Mouse (Mus musculus) embryo, embryonic 10 days (tissue): ENCODE measurements around the gene Rad51b.

Experiments
- DNase-seq: peaks from one replicate; pipeline ENCODE4 v3.0.0-alpha.2; 2015; ENCODE audit warnings: low spot score

Rad51b gene

DNA sequence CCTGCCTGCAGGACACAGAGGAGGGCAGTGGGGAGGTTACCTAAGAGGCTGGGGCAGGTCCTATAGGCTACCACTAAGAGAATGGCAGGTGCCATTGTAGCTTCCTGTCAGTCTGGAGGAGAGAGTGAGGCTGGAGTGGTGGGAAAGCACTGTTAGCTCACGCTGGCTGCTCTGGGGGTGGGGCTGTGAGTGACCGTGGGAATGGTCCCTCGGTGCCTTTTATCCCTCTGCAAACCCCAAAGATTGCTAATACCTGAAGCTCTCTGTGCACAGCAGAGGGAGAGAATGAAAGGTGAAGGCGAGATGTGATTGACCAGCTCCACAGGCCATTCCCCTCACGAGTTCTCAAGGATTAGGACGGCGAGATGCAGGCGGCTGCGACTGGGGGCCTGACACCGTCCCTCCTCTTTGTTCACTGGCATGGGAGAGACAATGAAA lies 510.3 kb downstream of the Rad51b start:
- peak; percentile 62 for DNase-seq

DNA sequence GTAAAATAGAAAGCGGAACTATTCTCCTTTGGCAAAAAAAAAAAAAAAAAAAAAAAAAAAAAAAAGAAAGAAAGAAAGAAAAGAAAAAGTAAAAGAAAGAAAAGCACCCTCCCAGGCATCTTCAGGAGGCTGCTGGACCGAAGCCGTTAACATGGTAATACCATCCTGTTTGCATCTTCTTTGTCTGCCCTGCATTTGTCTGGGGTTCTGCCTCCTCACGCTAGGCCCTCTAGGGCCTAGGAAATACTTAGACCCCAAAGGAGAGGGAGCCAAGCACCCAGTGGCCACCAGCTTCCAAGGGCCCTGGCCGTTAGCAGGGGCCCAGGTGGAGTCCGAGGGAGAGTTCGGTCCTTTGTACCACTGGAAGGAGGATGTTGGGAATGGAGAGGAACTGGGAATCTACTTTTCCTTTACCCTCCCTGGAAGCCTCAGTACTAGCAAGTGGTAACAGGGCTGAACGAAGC lies 510.9 kb downstream of the Rad51b start:
- no peak for DNase-seq

DNA sequence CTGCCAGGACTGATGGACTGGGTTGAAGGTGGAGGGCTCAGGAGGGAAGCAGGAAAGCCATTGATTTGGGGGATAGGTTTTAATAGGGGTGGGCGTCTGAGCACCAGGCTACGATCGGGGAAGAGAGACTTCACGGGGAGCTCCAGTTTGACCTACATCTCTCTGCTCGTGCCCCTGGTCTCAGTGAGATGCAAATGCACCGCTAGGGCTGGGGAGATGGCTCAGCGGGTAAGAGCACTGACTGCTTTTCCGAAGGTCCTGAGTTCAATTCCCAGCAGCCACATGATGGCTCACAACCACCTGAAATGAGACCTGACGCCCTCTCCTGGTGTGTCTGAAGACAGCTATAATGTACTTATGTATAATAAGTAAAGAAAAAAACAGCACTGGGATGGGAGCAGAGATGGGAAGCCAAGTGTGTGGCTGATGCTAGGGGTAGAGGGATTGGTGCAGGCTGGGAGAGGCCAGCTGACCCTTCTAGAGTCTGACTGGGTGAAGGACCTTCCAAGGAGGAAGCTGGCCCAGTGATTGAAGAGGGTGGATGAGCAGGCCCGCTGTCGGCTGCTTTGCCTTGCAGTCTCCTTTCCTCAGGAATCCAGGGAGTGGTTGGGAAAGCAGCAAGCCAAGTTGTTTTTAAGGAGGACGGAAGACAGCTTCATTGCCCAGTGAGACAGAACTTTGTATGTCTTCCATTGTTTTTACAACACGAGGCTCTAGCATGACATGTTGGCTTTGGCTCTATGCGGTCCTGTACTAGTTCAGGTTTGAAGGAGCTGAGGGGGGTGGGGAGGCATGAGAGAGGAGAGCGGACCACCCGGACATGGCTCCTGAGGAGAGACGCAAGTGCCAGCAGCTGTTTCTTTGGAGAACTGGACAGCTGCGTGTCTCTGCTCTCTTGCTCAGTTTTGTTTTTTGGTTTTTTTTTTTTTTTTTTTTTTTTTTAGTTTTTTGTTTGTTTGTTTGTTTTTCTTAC lies 511.6 kb downstream of the Rad51b start:
- DNase-seq: no peak

DNA sequence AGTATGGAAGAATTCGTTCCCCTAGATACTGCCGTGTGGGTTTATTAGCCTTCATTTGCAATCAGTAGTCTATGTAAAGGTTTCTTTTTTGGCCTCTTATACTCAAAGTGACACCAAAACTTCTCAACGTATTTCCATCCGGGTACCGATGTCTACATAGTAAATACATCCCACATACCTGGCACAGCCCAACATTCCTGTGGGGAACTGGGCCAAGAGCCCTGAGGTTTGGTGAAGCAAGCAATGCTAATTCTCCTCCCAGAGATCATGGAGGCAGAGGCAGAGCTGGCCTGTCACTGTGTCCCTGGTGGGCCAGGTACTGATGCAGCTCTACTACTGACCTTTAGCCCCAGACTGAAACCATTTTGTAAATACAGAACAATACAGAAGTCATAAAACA lies 512.4 kb downstream of the Rad51b start:
- DNase-seq: no peak

DNA sequence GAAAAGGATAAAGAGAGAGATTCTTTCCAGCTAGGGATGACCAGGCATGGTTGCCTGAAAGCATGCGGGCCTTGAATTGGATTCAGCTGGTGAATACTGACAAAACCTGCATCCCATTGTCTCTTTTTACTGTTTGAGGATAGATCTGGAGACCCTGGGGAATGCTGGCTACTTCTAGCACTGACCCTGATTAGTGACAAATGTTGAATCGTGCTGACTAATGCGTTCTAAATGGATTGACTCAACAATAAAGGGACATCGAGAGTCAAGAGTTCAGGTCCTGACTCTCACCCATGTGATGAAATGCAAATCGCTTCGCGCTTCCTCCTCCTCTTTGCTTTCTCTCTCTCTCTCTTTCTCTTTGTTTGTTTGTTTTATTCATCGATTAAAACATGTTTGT lies 515.3 kb downstream of the Rad51b start:
- DNase-seq: peak; percentile 78

- DNase-seq: peak; percentile 79
Observed at GRCm38 (mm10) chr12:79812838-79813563, 515.9 kb downstream of the Rad51b start.

GRCm38 (mm10) chr12:79813566-79814305 lies 516.7 kb downstream of the Rad51b start:
- peak; percentile 70 for DNase-seq

- DNase-seq: peak; percentile 61
Observed at GRCm38 (mm10) chr12:79814312-79815091, 517.4 kb downstream of the Rad51b start.

- DNase-seq: no peak
Observed at GRCm38 (mm10) chr12:79816241-79816640, 519.2 kb downstream of the Rad51b start.

GRCm38 (mm10) chr12:79820228-79820958 lies 523.3 kb downstream of the Rad51b start:
- no peak for DNase-seq

DNA sequence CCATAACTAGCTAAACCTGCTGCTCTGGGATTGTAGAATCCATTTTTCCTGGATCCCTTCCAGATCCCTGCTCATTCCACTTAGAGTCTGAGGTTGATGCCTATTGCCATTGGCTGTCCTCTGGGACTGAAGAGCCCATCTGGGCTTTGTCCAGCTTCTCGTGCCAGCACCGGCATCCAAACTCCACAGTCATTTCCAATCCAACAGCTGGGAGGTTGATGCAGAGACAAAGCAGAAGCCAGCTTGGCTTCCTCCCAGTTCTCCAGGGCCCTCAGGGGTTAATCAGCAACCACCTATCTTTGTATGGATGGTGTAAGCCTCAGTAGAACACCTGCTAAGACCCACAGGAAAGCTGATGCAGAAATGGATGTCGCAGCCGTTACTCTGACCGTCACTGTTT lies 524.8 kb downstream of the Rad51b start:
- DNase-seq: no peak

- DNase-seq: no peak
Observed at GRCm38 (mm10) chr12:79822401-79822800, 525.3 kb downstream of the Rad51b start.

GRCm38 (mm10) chr12:79825922-79826321 lies 528.8 kb downstream of the Rad51b start:
- DNase-seq: peak; percentile 67

DNA sequence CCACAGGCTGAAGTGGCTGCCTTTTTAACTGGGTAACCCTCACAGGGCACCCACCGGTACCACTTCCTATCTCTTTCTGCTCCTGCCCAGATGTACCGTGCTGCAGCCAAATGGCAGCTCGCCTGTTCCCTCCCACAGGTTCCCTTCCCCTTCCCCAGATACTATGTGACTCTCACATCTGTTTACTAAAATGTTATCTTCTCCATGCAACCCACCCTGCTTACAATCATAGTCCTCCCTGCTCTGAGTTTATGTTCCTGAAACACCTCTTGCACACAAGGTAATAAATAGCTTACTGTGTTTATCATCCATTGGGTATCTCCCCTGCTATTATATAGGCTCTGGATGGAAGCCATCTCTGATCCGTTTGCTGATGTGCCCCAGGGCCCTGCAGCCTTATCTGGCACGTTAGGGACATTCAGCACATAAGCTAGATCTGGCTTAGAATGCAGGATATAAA lies 530.2 kb downstream of the Rad51b start:
- DNase-seq: no peak

- no peak for DNase-seq
Observed at GRCm38 (mm10) chr12:79827735-79828134, 530.7 kb downstream of the Rad51b start.

DNA sequence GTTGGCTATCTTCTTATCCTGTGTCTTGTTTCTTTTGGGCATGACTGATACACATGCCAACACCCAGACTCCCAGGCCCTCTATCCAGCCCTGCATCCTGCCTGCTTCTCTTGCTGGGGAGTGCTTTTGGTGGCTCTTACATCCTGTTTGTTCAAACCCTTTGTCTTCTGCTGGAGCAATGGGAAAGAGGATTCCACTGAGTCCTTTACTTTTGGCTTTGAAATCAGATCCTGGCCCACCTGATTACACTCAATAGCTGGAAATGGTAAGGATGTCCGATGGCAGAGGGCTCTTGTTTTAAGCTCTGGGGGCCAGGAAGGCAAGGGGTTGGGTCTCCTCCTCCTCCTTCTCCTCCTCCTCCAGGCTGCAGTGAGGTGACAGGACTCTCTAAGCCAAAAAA lies 533.6 kb downstream of the Rad51b start:
- DNase-seq: no peak

DNA sequence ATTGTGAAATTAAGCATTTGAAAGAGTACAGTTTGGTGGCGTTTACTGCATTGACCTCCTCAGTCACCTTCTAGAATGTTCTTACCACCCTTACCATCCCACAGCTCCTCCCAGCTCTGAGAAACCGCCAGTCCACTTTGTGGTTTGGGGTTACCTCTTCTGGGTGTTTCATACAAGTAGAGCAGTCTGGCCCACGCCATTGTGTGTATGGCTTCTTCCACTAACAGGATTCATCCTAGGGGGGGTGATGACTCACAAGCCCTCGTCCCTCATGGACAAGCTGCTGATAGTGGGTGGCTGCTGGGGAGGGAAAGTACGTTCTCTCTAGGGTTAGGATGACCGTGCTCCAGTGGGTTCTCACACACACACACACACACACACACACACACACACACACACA lies 535.5 kb downstream of the Rad51b start:
- DNase-seq: no peak

GRCm38 (mm10) chr12:79835521-79835920 lies 538.4 kb downstream of the Rad51b start:
- no peak for DNase-seq

- DNase-seq: peak; percentile 45
Observed at GRCm38 (mm10) chr12:79838181-79838961, 541.3 kb downstream of the Rad51b start.
